Mouse (Mus musculus) myocyte (in vitro differentiated cells): Measurements from ENCODE around the gene Rnf168. TPM values are rescaled to one million over a fixed set of nuclear protein-coding genes. Genes with fewer than 3 reads are reported as not detected.

Experiments used
- H3K27me3 ChIP-seq: one replicate; pipeline ENCODE4 v1.6.1; 2011; ENCODE audit not compliant: control insufficient read depth, insufficient read depth, insufficient read length
- H3K36me3 ChIP-seq: one replicate; pipeline ENCODE4 v1.6.1; 2011; ENCODE audit not compliant: control insufficient read depth, insufficient read depth
- H3K4me2 ChIP-seq: one replicate; pipeline ENCODE4 v1.6.1; 2011; ENCODE audit warnings: low read depth, control low read depth
- H3K4me3 ChIP-seq: one replicate; pipeline ENCODE4 v1.5.1; 2011; ENCODE audit warnings: mild to moderate bottlenecking, control low read depth, moderate library complexity
- H3K79me2 ChIP-seq: one replicate; pipeline ENCODE4 v1.6.1; 2011; ENCODE audit not compliant: control insufficient read depth, insufficient read depth
- H3ac ChIP-seq: one replicate; pipeline ENCODE4 v1.6.1; 2011; ENCODE audit not compliant: control insufficient read depth, insufficient read length
- CEBPB ChIP-seq: IDR thresholded peaks from 2 replicates; pipeline ENCODE4 v1.6.1; 2011; ENCODE audit warnings: mild to moderate bottlenecking, moderate library complexity; ENCODE audit not compliant: poor library complexity, insufficient read depth, severe bottlenecking
- E2F4 ChIP-seq: IDR thresholded peaks from one replicate; pipeline ENCODE4 v1.6.1; 2011; ENCODE audit warnings: mild to moderate bottlenecking, control low read depth, moderate library complexity; ENCODE audit not compliant: insufficient read depth
- MAX ChIP-seq: IDR thresholded peaks from one replicate; pipeline ENCODE4 v1.6.1; 2011; ENCODE audit warnings: low read depth, mild to moderate bottlenecking, control low read depth
- MYOD1 ChIP-seq, 3 experiments: IDR thresholded peaks; one replicate each; pipeline ENCODE4 v1.6.1; 2011; ENCODE audit warnings: control low read depth in 2 of 3, low read depth in 2 of 3, mild to moderate bottlenecking in 2 of 3, moderate library complexity in 1 of 3; ENCODE audit not compliant: insufficient read length in 2 of 3, control insufficient read depth in 1 of 3
- MYOG ChIP-seq, 3 experiments: IDR thresholded peaks; one replicate each; pipeline ENCODE4 v1.6.1; 2011; ENCODE audit warnings: control low read depth in 2 of 3, low read depth in 2 of 3, mild to moderate bottlenecking in 2 of 3; ENCODE audit not compliant: insufficient read length in 2 of 3, control insufficient read depth in 1 of 3, insufficient read depth in 1 of 3
- POLR2A ChIP-seq: IDR thresholded peaks from one replicate; pipeline ENCODE4 v1.6.1; 2011; ENCODE audit warnings: low read depth, mild to moderate bottlenecking, control low read depth, moderate library complexity; ENCODE audit not compliant: insufficient read length
- POLR2AphosphoS2 ChIP-seq: IDR thresholded peaks from one replicate; pipeline ENCODE4 v1.6.1; 2011; ENCODE audit warnings: low read depth, control low read depth; ENCODE audit not compliant: insufficient read length
- REST ChIP-seq: IDR thresholded peaks from one replicate; pipeline ENCODE4 v1.6.1; 2011; ENCODE audit warnings: mild to moderate bottlenecking, control low read depth, moderate library complexity; ENCODE audit not compliant: insufficient read depth, insufficient read length
- SRF ChIP-seq: IDR thresholded peaks from one replicate; pipeline ENCODE4 v1.6.1; 2011; ENCODE audit warnings: low read depth; ENCODE audit not compliant: control insufficient read depth, insufficient read length
- TCF12 ChIP-seq: IDR thresholded peaks from one replicate; pipeline ENCODE4 v1.6.1; 2011; ENCODE audit warnings: mild to moderate bottlenecking, control low read depth; ENCODE audit not compliant: poor library complexity, insufficient read depth, severe bottlenecking
- TCF3 ChIP-seq: IDR thresholded peaks from one replicate; pipeline ENCODE4 v1.6.1; 2011; ENCODE audit warnings: low read depth, control low read depth; ENCODE audit not compliant: insufficient read length
- USF1 ChIP-seq: IDR thresholded peaks from one replicate; pipeline ENCODE4 v1.6.1; 2011; ENCODE audit warnings: low read depth, mild to moderate bottlenecking, control low read depth, moderate library complexity
- polyA plus RNA-seq: library from polyadenylated mRNA; unstranded; fragments of >200 nt; fragmentation: generic; extraction: Trizol; gene quantifications from one replicate; pipeline ENCODE4 v1.2.1, GENCODE M21; 2012; ENCODE audit warnings: missing spikeins

Gene Rnf168
- polyA plus RNA-seq, 1 experiment = 4.5 TPM

DNA sequence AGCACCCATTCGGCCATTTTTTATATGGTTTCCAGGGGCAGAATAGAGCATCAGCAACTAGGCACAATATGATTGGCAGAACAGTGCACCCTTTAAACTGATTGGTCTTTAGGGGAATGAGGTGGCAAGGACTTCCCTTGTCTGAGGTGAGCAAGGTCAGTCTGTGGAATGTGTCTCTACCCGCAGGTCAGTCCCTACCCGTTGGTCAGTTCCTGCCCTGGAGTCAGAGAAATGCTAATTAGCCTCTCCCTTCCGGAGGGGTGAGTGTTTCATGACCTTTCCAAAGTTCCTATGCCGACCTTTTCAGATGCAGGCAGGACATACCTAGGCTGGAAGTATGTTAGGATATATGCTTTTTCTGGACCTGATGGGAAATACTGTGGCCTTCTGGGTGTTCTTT, 35.1 kb downstream of the Rnf168 start:
- H3K79me2 ChIP-seq = no peaks in the 10 kb centered on the region
- H3K36me3 ChIP-seq = no peaks in the 10 kb centered on the region
- no peak overlapping the region for H3K4me3 ChIP-seq
- H3ac ChIP-seq = no peak overlapping the region
- TF ChIP-seq E2F4 (no peak), TCF12 (no peak), POLR2A (no peak), MAX (no peak), POLR2AphosphoS2 (no peak), SRF (no peak), CEBPB (no peak), REST (no peak), USF1 (no peak), MYOD1 (IDR thresholded peaks at IDR 0.05; ENCODE audit: control insufficient read depth in 1 of 3, insufficient read length in 2 of 3, low read depth in 2 of 3) (no peak), MYOG (IDR thresholded peaks at IDR 0.05; ENCODE audit: control insufficient read depth in 1 of 3, insufficient read depth in 1 of 3, insufficient read length in 2 of 3, low read depth in 2 of 3) (no peak), TCF3 (no peak)
- no peak overlapping the region for H3K4me2 ChIP-seq
- H3K27me3 ChIP-seq = no peaks in the 10 kb centered on the region

DNA sequence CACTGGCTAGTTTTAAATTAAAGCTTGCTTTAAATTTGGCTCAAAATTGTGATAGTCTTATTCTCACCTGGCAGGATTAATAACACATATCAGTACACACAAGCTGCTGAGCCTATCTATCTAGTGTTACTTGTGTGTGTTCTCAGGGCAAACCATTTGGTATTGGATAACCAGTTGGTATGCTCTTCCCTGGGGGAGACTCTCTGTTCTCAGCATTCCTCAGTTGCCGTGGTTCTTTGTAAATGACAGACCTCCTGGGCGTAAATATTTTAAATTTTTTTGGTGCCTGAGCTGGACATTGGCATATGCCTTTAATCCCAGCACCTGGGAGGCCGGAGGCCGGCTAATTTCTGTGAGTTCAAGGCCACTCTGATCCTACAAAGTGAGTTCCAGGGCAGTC, 35.6 kb downstream of the Rnf168 start:
- H3K36me3 ChIP-seq = no peaks in the 10 kb centered on the region
- TF ChIP-seq SRF (no peak), REST (no peak), MYOG (IDR thresholded peaks at IDR 0.05; ENCODE audit: control insufficient read depth in 1 of 3, insufficient read depth in 1 of 3, insufficient read length in 2 of 3, low read depth in 2 of 3) (no peak), TCF3 (no peak), POLR2A (no peak), USF1 (no peak), E2F4 (no peak), CEBPB (no peak), TCF12 (no peak), MAX (no peak), MYOD1 (IDR thresholded peaks at IDR 0.05; ENCODE audit: control insufficient read depth in 1 of 3, insufficient read length in 2 of 3, low read depth in 2 of 3) (no peak), POLR2AphosphoS2 (no peak)
- no peaks in the 10 kb centered on the region for H3K27me3 ChIP-seq
- H3K4me2 ChIP-seq = no peak overlapping the region
- no peak overlapping the region for H3K4me3 ChIP-seq
- H3ac ChIP-seq = no peak overlapping the region
- H3K79me2 ChIP-seq = no peaks in the 10 kb centered on the region

DNA sequence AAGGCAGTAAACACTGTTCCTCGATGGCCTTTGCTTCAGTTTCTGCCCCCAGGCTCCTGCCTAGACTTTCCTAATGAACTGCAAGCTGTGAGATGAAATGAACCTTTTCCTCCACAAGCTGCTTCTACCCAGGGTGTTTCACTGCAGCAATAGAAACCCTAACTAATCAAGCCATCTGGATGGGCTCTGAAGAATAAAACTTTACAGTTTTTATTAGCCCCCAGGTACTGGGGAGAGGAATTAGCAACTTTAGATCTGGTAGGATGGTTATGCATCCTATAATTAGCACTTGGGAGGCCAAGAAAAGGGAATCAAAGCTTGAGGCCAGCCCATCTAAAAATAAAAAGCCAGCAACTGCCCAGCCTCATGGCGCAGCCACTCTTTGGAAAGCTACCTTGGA, 39.3 kb downstream of the Rnf168 start:
- H3K79me2 ChIP-seq = no peaks in the 10 kb centered on the region
- H3K27me3 ChIP-seq = no peaks in the 10 kb centered on the region
- no peak overlapping the region for H3K4me2 ChIP-seq
- H3K36me3 ChIP-seq = no peaks in the 10 kb centered on the region
- TF ChIP-seq MYOD1 (IDR thresholded peaks at IDR 0.05; ENCODE audit: control insufficient read depth in 1 of 3, insufficient read length in 2 of 3, low read depth in 2 of 3) (no peak), TCF12 (no peak), REST (no peak), USF1 (no peak), POLR2AphosphoS2 (no peak), TCF3 (no peak), MAX (no peak), POLR2A (no peak), SRF (no peak), MYOG (IDR thresholded peaks at IDR 0.05; ENCODE audit: control insufficient read depth in 1 of 3, insufficient read depth in 1 of 3, insufficient read length in 2 of 3, low read depth in 2 of 3) (no peak), CEBPB (no peak), E2F4 (no peak)
- H3K4me3 ChIP-seq = no peak overlapping the region
- H3ac ChIP-seq = no peak overlapping the region

DNA sequence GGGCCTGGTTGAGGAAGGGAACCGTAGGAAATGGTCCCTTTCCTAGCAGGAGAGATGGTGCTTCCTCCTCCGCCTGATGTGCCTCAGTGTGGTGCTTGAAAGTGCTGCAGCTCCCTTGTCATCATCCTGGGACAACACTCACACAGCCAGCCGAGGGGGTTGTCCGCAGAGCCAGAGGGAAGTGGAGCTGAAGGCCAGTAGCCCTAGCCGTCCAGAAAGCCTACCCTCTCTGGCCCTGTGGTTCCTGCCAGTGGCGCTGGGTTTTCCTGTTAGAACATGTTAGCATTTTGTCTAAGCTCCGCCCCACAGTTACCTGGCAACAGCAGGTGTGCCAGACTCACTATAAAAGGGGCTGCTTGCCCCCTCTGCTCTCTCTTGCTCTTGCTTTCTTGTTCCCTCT, 46.7 kb downstream of the Rnf168 start:
- Histone ChIP-seq H3K79me2 (no peaks in the 10 kb centered on the region), H3K4me3 (no peak overlapping the region), H3K27me3 (no peaks in the 10 kb centered on the region), H3K4me2 (no peak overlapping the region), H3K36me3 (no peaks in the 10 kb centered on the region), H3ac (no peak overlapping the region)
- no peak for TF ChIP-seq POLR2AphosphoS2
- no peak for TF ChIP-seq MYOG (IDR thresholded peaks at IDR 0.05; ENCODE audit: control insufficient read depth in 1 of 3, insufficient read depth in 1 of 3, insufficient read length in 2 of 3, low read depth in 2 of 3)
- no peak for TF ChIP-seq MAX
- no peak for TF ChIP-seq MYOD1 (IDR thresholded peaks at IDR 0.05; ENCODE audit: control insufficient read depth in 1 of 3, insufficient read length in 2 of 3, low read depth in 2 of 3)
- TF ChIP-seq E2F4 = no peak
